Mouse (Mus musculus): Measurements from ENCODE around the gene Fer.

GRCm38 (mm10) chr17:63973806-63974205 is 110.9 kb downstream of the Fer start:
- TF ChIP-seq CTCF (conservative IDR thresholded peaks at IDR 0.05; ENCODE audit: insufficient read depth, insufficient read length, low read depth, low read length), result no peak
- TF ChIP-seq POLR2A (IDR thresholded peaks at IDR 0.05; ENCODE audit: low read depth, low read length), result no peak

All from kidney, adult 2 months (tissue).